Mouse (Mus musculus) B cell, adult 62 days (primary cell): Measurements from ENCODE around the gene C8a. TPM values are rescaled to one million over a fixed set of nuclear protein-coding genes. Genes with fewer than 3 reads are reported as not detected.

Experiments
- total RNA-seq: library from RNA; stranded (reverse); gene quantifications from 4 replicates; pipeline ENCODE4 v1.2.4, GENCODE M21; 2023

C8a gene
- total RNA-seq, result not detected in 4 replicates

GRCm38 (mm10) chr4:104876323-104876722 lies at the start of gene C8a:
Gene C8a (minus strand): TSS chr4:104876398.

DNA sequence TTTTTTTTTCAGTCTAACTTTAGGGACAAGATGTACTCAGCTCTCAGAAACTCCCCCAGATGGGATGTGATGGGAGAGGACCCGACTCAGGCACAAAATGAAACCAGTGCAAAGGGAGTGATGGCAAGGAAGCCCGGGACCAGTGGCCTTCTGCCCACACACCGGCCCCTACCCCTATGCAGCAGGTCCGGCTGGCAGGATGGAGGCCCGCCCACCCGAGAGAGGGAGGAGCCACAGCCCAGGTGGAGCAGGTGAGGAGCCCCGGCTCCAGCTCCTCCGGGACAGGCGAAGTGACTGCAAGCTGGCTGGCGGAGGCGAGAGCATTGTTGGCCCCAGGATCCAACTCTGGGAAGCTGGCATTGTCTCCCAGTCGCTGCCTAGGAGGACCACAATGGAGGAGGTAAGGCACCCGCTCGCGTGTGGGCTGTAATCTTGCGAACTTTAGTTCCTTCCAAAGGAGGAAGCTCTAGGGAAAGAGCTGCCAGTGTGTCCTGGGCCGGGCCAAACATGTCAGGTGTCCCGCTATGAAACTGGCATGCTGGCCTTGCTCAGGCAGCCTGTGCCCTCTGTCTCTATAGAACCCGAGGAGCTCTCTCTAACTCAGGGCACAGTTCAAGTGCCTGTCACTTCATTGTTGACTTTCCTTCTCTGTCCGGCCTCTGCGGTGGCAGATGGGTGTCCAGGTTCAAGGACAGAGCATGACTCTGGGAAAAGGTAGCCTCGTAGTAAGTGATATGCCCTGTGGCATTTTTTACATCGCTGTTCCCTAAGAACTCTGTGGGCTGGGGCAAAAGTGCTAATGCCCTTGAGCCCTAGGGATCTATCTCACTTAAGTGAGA lies 37.3 kb upstream of the C8a start, which contains the start of gene Fyb2:
Fyb2 (plus strand) TSS at position 166 of the 839 bp plus-strand sequence.

GRCm38 (mm10) chr4:104857029-104857428 lies 19.2 kb downstream of the C8a start, which contains the start of gene Gm17662:
Gene Gm17662 (plus strand): TSS chr4:104857329.

DNA sequence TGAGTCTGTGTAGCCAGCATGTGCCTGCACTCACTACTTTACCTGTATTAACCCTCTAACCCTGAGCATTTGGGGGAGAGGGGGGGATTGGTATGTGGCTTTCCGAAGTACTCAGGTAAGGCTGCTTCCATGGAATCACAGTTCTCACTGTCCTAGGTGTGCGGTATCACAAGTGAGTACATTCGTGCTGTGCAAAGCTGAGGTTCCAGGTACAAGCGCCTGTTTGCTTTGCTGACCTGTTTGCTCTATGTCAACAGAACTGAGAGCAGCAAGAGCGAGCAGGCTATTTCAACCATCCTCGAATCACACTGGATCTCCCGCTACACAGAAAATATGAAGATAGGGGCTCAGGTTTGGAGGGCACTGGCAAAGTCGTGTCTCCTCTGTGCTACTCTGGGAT lies 110.1 kb downstream of the C8a start, which contains the start of gene C8b:
C8b (plus strand) TSS at position 253 of the 400 bp plus-strand sequence.

Other genes starting within 250 kb of the C8a start
- gene C8b, start 110.1 kb downstream of the C8a start, total RNA-seq, result not detected in 4 replicates
- not detected in 4 replicates for gene Gm17662, start 19.1 kb downstream of the C8a start, total RNA-seq
- not detected in 4 replicates for gene Fyb2, start 37.1 kb upstream of the C8a start, total RNA-seq
- gene Prkaa2, start 233.5 kb upstream of the C8a start, total RNA-seq, result 0.09 TPM in 1 of 4 replicates, not detected in the others